ENCODE assay signal across 15 mouse cellular contexts in genomic region chr15:83546029-83546428, GRCm38 (mm10). TPM values are rescaled to one million over a fixed set of nuclear protein-coding genes. Genes with fewer than 3 reads are reported as not detected.
"Had no signal": no experiment of that assay in that cellular context is flagged by ENCODE, and none has a peak within 500 bp of the region (broad histone marks: within the 10 kb centered on the region; RNA-seq: fewer than 3 reads in every experiment).

No protein-coding gene starts in this region.

- H3K4me3 ChIP-seq: liver, embryonic 13.5 days; midbrain, embryonic 13.5 days had no signal

- H3K4me1 ChIP-seq: liver, embryonic 13.5 days; midbrain, embryonic 13.5 days had no signal

- H3K27me3 ChIP-seq: liver, embryonic 13.5 days; midbrain, embryonic 13.5 days had no signal

- H3K27ac ChIP-seq: liver, embryonic 13.5 days; macrophage; midbrain, embryonic 13.5 days had no signal

- ATAC-seq: lung, postnatal 0 days; midbrain, embryonic 13.5 days; midbrain, embryonic 16.5 days had no signal

- H3K9me3 ChIP-seq: liver, embryonic 13.5 days; midbrain, embryonic 13.5 days had no signal

- H3K4me2 ChIP-seq: liver, embryonic 13.5 days; lung, embryonic 14.5 days; midbrain, embryonic 13.5 days had no signal

- DNase-seq: kidney, adult 18-20 months; kidney, adult 9 months; kidney, postnatal 14 days; kidney, postnatal 4 days; liver, embryonic 13.5 days; lung, embryonic 14.5 days; thymus, adult 18-20 months; thymus, postnatal 36 days had no signal

- H3K9ac ChIP-seq: liver, embryonic 13.5 days; lung, embryonic 14.5 days; midbrain, embryonic 13.5 days had no signal

RNA-seq across cellular contexts. Expression of gene Bik, which starts 19.4 kb away (rescaled TPM):
- total RNA-seq: layer of hippocampus, postnatal 25 days; left cerebral cortex, adult 18-20 months; left cerebral cortex, postnatal 25 days had no signal
- polyA plus RNA-seq: macrophage had no signal
